Mouse (Mus musculus) megakaryocyte, embryonic 14.5 days (primary cell): ENCODE results near the gene Trpt1.

Experiments used
- FLI1 ChIP-seq: IDR thresholded peaks from 2 replicates; pipeline ENCODE4 v1.6.1; 2012; ENCODE audit warnings: low read length, inconsistent platforms, mixed read lengths
- GATA1 ChIP-seq: IDR thresholded peaks from 3 replicates; pipeline ENCODE4 v1.6.1; 2012; ENCODE audit warnings: mixed read lengths, low read length, inconsistent platforms, borderline replicate concordance

- TF ChIP-seq GATA1: no peak
- no peak for TF ChIP-seq FLI1
These were observed 24.3 kb upstream of the Trpt1 start for GRCm38 (mm10) chr19:6971644-6972043.
